Mouse (Mus musculus) heart, embryonic 15.5 days (tissue): ENCODE results near the gene Tmem170b. TPM values are rescaled to one million over a fixed set of nuclear protein-coding genes. Genes with fewer than 3 reads are reported as not detected.
"Not testable (repeated sequence)": the region's sequence is repeated elsewhere in the genome, so short reads cannot be mapped to it uniquely, and the experiment has no call there.

Experiments used
- ATAC-seq: fragments of 200-750 bp; cut with Nextera tagmentation; replicated peaks from 2 replicates; pipeline ENCODE4 v1.8.0; 2017; ENCODE audit warnings: low read depth, moderate TSS enrichment; ENCODE audit not compliant: insufficient number of reproducible peaks, insufficient read depth, low FRiP score
- H3K27ac ChIP-seq: fragments of 300-500 bp; sonication (generic); 2 replicates; pipeline ENCODE4 v1.5.1; 2015; ENCODE audit warnings: mild to moderate bottlenecking, inconsistent platforms
- H3K27me3 ChIP-seq: fragments of 300-500 bp; sonication (generic); 2 replicates; pipeline ENCODE4 v1.6.1; 2015; ENCODE audit warnings: inconsistent platforms
- H3K36me3 ChIP-seq: fragments of 300-500 bp; sonication (generic); 2 replicates; pipeline ENCODE4 v1.6.1; 2015; ENCODE audit warnings: mild to moderate bottlenecking, inconsistent platforms
- H3K4me1 ChIP-seq: fragments of 300-500 bp; sonication (generic); replicated peaks from 2 replicates; pipeline ENCODE4 v1.6.1; 2015; ENCODE audit warnings: inconsistent platforms
- H3K4me2 ChIP-seq: fragments of 300-500 bp; sonication (generic); 2 replicates; pipeline ENCODE4 v1.6.1; 2015; ENCODE audit warnings: inconsistent platforms, mild to moderate bottlenecking, moderate library complexity
- H3K4me3 ChIP-seq: fragments of 300-500 bp; sonication (generic); 2 replicates; pipeline ENCODE4 v1.5.1; 2015; ENCODE audit warnings: mild to moderate bottlenecking, inconsistent platforms
- H3K9ac ChIP-seq: fragments of 300-500 bp; sonication (generic); 2 replicates; pipeline ENCODE4 v1.6.1; 2015; ENCODE audit warnings: mild to moderate bottlenecking, inconsistent platforms
- H3K9me3 ChIP-seq: fragments of 300-500 bp; sonication (generic); replicated peaks from 2 replicates; pipeline ENCODE4 v1.6.1; 2016; ENCODE audit warnings: inconsistent platforms
- WGBS: fragments of 180-500 bp; shearing (Covaris S2); methylation state at CpG from one replicate; pipeline ENCODE4 v1.1.7; 2015; ENCODE audit warnings: mixed read lengths; 5-methylcytosine and 5-hydroxymethylcytosine counted together
- polyA plus RNA-seq: library from polyadenylated mRNA; unstranded; fragments of >200 nt; fragmentation: Nextera tagmentation; extraction: Ambion mirVana; gene quantifications from 2 replicates; pipeline ENCODE4 v1.2.1, GENCODE M21; 2015

The Tmem170b gene
- polyA plus RNA-seq, 1 experiment from 2014 or later, result 11.2 TPM

DNA sequence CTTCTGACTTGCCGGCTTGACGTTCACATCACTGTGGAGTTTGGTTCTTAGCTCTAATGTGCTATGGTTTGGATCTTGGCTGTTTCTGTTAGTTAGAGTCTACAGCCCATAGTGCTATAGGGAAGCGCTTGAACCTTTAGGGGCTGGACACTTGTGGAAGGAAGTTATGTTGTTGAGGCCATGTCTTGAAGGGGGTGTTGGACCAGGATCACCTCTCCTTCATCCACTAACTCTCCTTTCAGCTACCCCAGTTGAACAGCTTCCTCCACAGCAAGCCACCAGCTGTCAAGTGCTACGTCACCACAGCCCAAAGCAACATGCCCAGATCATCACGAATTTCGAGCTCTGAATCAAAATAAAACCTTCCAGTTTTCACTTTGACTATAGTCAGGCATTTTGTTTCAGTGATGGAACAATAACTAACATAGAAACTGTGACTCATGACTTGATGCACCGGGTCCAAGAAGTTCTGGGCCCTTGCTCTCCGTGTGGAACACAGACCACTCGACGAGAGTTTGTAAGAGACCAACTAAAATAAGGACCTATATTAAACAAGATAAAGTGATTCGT, 65.5 kb downstream of the Tmem170b start:
- Histone ChIP-seq H3K36me3 (no peaks in the 10 kb centered on the region), H3K4me2 (no peak overlapping the region), H3K27me3 (no peaks in the 10 kb centered on the region), H3K4me1 (peaks cover 24% of the 10 kb centered on the region), H3K4me3 (no peak overlapping the region), H3K9me3 (no peaks in the 10 kb centered on the region), H3K27ac (peak overlapping the region; percentile 54), H3K9ac (no peak overlapping the region)
- whole genome bisulfite sequencing, result 84% methylated on average over 11 of the region's 11 CpGs
- ATAC-seq, result no peak

DNA sequence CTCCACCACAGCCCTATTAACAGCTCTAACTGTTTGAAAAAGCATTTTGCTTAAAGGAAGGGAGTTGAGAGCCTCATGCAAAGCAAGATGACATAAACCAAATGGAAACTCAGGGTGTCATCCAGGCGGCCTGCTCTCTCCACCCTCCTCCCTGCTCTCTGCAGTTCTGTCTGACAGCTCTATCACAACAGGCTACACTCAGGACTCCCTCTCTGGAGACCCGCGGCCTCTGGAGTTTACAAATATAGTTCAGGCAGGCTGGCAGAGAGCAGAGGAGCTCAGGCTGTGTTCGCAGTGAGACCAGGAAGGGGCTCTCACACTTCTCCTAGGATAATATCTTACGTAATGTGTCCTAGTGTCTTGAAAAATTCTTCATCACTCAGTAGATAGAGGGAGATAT, 67.2 kb downstream of the Tmem170b start:
- Histone ChIP-seq H3K9ac (0 out of 2 replicates have a peak overlapping the region, but pooled peaks have one; percentile 25), H3K4me1 (peaks cover 24% of the 10 kb centered on the region), H3K27ac (peak overlapping the region; percentile 80)
- not testable (repeated sequence) for H3K36me3 ChIP-seq, H3K9me3 ChIP-seq, H3K4me3 ChIP-seq, H3K4me2 ChIP-seq, H3K27me3 ChIP-seq
- WGBS, result 13% methylated on average over 5 of the region's 5 CpGs
- ATAC-seq, result peak; percentile 84

DNA sequence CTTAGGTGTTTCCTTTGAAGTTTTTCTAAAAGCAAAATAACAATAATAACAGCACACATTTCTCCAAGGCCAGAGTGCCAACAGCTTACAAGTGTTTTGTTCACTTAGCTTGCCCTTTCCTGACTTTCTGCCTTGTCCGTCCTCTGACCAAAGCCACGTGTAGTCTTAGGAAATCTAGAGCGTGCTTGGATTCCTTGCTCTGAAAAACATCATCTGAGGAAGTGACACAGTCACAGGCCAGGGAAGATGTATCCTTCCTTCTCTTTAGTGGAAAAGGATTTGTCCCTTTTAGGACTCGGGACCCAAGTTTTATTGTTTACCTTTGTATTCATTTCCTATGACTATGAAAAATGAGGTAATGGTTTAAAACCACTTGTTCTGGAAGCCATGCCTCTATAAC, 67.8 kb downstream of the Tmem170b start:
- Histone ChIP-seq H3K27me3 (no peaks in the 10 kb centered on the region), H3K27ac (peak overlapping the region; percentile 80), H3K9ac (0 out of 2 replicates have a peak overlapping the region, but pooled peaks have one; percentile 25), H3K4me1 (peaks cover 24% of the 10 kb centered on the region), H3K9me3 (no peaks in the 10 kb centered on the region), H3K4me3 (no peak overlapping the region), H3K36me3 (no peaks in the 10 kb centered on the region), H3K4me2 (no peak overlapping the region)
- no peak for ATAC-seq
- 50% methylated on average over 4 of the region's 4 CpGs for WGBS

DNA sequence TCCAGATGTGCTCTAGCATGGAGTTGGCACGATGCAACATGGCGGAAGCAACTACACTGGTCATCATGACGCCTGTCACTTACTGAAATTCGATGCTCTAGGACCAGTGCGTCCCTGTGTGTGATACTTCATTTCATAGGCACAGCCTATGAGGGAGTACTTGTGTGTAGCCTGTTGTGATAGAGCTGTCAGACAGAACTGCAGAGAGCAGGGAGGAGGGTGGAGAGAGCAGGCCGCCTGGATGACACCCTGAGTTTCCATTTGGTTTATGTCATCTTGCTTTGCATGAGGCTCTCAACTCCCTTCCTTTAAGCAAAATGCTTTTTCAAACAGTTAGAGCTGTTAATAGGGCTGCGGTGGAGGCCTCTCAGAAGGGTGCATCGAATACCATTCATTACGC, 68.9 kb downstream of the Tmem170b start:
- peaks cover 24% of the 10 kb centered on the region for H3K4me1 ChIP-seq
- H3K4me3 ChIP-seq, H3K27me3 ChIP-seq, H3K9me3 ChIP-seq, H3K9ac ChIP-seq, H3K4me2 ChIP-seq, H3K27ac ChIP-seq, H3K36me3 ChIP-seq: not testable (repeated sequence)
- 77% methylated on average over 9 of the region's 9 CpGs for WGBS
- ATAC-seq, result peak; percentile 37; the same call in 1 of the 2 replicates

DNA sequence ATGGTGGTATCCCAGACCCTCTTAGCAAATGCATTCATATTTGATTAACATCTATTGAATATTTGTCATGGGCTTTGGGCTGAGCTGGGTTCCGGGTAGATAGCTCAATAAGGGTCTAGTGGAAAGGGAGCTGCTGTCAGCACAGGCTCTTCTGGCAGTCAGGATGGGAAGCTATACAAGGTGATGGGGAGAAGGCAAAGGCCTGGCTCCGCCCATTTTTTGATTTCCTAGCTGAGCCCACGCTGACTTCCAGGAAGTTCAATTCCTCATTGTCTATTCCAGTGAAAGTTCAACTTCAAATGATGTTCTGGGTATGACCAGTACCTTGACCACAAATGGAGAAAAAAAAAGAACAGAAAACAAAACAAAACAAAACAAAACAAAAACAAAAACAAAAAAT, 69.8 kb downstream of the Tmem170b start:
- H3K4me1 ChIP-seq, result peaks cover 16% of the 10 kb centered on the region
- no peak overlapping the region for H3K9ac ChIP-seq
- H3K27ac ChIP-seq, result no peak overlapping the region
- H3K4me3 ChIP-seq, result no peak overlapping the region
- no peak overlapping the region for H3K4me2 ChIP-seq
- no peak for ATAC-seq
- no peaks in the 10 kb centered on the region for H3K36me3 ChIP-seq
- H3K27me3 ChIP-seq, result no peaks in the 10 kb centered on the region
- 84% methylated on average over 3 of the region's 3 CpGs for WGBS
- no peaks in the 10 kb centered on the region for H3K9me3 ChIP-seq

DNA sequence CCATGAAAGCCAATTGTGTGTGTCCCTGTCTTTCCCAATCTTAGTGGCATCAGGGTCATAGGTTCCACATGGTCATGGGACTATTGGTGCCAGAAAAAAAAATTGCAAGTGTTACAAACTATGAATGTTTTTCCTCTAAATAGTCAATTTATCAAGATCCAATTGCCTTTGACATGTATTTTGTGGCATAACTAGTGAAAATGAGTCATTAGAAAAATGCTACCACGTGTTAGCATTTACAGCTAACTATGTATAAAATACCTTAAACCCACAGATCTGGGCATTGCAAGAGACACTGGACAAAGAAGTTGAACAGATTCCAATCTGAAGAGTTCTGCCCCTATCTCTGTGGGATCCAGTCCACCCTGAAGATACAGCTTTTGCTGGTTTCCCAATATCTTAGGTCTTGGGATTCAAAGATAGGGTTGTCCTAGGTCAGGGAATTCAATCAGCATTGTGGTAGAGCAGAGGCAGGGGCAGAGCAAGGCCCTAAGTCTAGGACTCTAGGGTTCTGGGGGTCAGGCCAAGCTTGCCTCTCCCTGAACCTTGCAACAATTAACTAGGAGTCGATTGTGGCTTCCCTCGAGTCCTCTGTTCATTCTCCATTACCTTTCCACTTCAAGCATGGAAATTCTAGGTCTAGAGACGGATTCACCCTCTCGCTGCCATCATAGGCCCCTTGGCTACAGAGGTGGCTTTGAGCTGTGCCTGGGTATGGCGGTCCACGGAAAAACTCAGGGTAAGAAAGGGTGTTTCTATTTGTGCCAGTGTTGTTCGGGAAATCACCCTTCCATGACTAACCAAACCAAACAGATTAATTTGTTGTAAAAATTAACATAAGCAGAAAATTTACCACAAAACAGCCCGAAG, 70.5 kb downstream of the Tmem170b start:
- Histone ChIP-seq H3K36me3 (no peaks in the 10 kb centered on the region), H3K27ac (no peak overlapping the region), H3K9ac (no peak overlapping the region), H3K4me3 (no peak overlapping the region), H3K9me3 (no peaks in the 10 kb centered on the region), H3K4me2 (no peak overlapping the region), H3K4me1 (peaks cover 9% of the 10 kb centered on the region), H3K27me3 (no peaks in the 10 kb centered on the region)
- no peak for ATAC-seq
- 88% methylated on average over 9 of the region's 9 CpGs for WGBS

DNA sequence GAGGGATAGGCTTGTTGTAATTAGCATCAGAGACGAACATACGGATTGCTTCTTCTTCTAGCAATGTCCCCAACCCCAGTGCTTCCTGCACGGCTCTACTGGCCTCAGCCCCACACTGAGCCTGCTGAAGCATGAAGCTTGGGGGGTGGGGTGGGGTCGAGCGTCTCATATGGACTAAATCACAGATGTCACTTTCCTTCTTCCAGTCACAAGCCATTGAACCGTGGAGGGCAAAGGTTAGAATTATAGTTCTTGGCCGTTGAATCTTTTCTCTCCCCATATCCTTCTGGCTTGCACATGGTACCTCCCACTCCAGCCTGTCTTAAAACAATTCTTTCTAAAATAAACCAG, 71.1 kb downstream of the Tmem170b start:
- no peak overlapping the region for H3K27ac ChIP-seq
- no peak for ATAC-seq
- H3K4me2 ChIP-seq, result no peak overlapping the region
- H3K9ac ChIP-seq, result no peak overlapping the region
- no peak overlapping the region for H3K4me3 ChIP-seq
- WGBS, result 71% methylated on average over 7 of the region's 7 CpGs
- no peaks in the 10 kb centered on the region for H3K27me3 ChIP-seq
- H3K4me1 ChIP-seq, result peaks cover 8% of the 10 kb centered on the region
- H3K36me3 ChIP-seq, result no peaks in the 10 kb centered on the region
- no peaks in the 10 kb centered on the region for H3K9me3 ChIP-seq

DNA sequence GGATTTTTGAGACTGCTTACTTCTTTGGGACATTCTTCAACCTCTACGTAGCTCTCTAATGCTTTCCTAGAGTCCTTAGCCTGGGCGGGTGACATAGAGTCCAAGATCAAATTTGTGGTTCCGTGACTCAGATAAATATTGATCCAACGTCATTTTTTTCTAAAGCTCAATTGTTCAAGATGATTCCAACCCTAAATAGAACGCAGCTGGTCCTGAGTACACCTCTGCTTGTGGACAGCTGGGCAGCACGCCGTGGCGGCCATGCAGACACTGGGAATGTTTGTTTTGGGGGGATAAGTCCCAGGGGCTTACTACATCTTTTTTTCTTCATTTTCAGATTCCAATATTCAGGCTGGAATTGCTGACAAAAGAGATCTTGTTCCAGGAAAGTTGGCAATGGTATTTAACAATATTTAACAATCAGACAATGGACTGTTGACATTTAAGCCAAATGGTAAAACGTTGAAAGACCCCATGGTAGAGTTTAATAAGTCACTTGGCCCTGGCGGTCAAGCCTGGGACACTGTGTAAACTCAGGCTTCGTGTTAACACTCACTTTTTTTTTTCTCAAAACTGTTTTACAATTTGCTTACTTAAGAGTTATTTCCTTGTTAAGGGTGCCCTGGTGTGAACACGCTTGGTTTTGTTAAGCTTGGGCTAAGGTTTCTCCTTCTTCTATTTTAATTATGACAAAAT, 75.3 kb downstream of the Tmem170b start:
- Histone ChIP-seq H3K27me3 (no peaks in the 10 kb centered on the region), H3K27ac (no peak overlapping the region), H3K4me1 (no peaks in the 10 kb centered on the region; the same call in 1 of the 2 replicates), H3K9ac (no peak overlapping the region), H3K36me3 (no peaks in the 10 kb centered on the region), H3K9me3 (no peaks in the 10 kb centered on the region), H3K4me2 (no peak overlapping the region), H3K4me3 (no peak overlapping the region)
- ATAC-seq, result no peak
- 71% methylated on average over 12 of the region's 12 CpGs for WGBS

DNA sequence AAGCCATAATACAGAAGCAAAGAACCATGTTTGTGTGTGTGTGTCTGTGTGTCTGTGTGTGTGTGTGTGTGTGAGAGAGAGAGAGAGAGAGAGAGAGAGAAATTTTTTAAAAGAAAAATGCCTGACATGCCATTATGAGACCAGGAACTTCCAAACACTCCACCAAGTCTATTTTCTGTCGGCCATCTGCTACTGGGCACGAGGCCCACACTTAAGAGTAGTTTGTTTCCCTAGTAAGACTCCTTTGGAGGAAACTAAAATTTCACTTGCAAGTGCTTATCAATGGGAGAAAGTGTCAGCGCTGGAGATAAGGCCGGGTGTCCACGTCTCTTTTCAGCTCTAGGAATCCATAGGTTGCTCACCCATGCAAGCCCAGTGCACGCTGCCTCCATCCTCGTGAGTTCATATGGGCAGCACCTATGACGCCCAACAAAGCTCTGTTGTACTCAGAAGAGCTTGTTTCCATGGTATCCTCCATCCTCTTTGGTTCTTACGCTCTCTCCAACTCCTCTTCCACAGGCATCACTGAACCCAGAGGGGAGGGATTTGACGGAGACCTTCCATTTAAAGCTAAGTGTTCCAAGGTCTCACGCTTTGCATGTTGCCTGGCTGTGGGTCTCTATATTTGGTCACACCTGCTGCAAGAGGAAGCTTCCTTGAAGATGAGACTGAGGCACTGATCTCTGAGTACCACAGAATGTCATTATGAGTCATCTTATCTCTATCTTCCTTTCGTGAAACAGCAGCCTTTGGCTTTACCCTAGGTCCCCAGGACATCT, 76.8 kb downstream of the Tmem170b start:
- ATAC-seq, result no peak
- H3K9me3 ChIP-seq, result no peaks in the 10 kb centered on the region
- H3K4me2 ChIP-seq, result no peak overlapping the region
- 61% methylated on average over 12 of the region's 12 CpGs for WGBS
- no peak overlapping the region for H3K9ac ChIP-seq
- H3K4me3 ChIP-seq, result no peak overlapping the region
- no peaks in the 10 kb centered on the region for H3K27me3 ChIP-seq
- H3K4me1 ChIP-seq, result no peaks in the 10 kb centered on the region; the same call in 1 of the 2 replicates
- no peak overlapping the region for H3K27ac ChIP-seq
- H3K36me3 ChIP-seq, result no peaks in the 10 kb centered on the region

DNA sequence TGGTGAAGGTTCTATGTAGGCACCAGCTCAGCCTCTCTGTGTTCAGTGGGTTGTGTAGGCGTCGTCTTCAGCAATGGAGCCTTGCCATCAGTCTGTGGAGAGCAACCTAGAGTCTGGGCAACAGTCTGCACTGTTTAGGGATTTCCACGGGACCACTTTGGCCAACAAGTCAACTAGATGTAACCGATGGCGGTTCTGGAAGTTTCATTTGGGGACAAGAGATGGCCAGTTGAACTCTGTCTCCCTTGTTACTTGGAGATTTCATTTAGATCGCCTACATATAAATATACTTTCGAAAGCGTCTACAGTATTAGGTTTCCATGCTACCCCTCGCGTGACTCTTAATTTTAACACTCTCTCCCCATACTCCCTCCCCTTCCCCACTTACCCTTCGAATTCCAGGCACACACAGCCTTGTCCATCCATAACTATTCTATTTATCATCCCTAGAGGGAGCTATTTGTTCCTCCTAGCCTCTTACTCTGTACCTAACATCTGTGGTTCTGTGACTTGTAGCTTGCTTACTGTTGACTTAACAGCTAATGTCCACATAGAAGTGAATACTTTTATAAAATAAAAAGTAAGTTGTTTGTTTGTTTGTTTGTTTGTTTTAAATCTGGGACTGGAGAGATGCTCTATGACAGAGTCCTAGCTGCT, 77.8 kb downstream of the Tmem170b start:
- Histone ChIP-seq H3K9me3 (no peaks in the 10 kb centered on the region), H3K4me1 (no peaks in the 10 kb centered on the region; the same call in 1 of the 2 replicates), H3K9ac (no peak overlapping the region), H3K36me3 (no peaks in the 10 kb centered on the region), H3K4me3 (no peak overlapping the region), H3K4me2 (no peak overlapping the region), H3K27me3 (no peaks in the 10 kb centered on the region), H3K27ac (no peak overlapping the region)
- ATAC-seq, result no peak
- 83% methylated on average over 11 of the region's 11 CpGs for WGBS
